Mouse (Mus musculus) brain, embryonic 14.5 days (tissue): ENCODE data around the gene BC004004. TPM values are rescaled to one million over a fixed set of nuclear protein-coding genes. Genes with fewer than 3 reads are reported as not detected.
"Not testable (repeated sequence)": the region's sequence is repeated elsewhere in the genome, so short reads cannot be mapped to it uniquely, and the experiment has no call there.

ENCODE experiments used
- DNase-seq: peaks from one replicate; pipeline ENCODE4 v3.0.0-alpha.2; 2011; ENCODE audit warnings: low read depth
- CTCF ChIP-seq: fragments of 200-500 bp; IDR thresholded peaks from 2 replicates; pipeline ENCODE4 v1.5.1; 2012; ENCODE audit warnings: inconsistent platforms, mild to moderate bottlenecking, moderate library complexity, borderline replicate concordance; ENCODE audit not compliant: insufficient read depth, insufficient read length; ENCODE audit errors: extremely low read depth
- POLR2A ChIP-seq: fragments of 200-500 bp; IDR thresholded peaks from 2 replicates; pipeline ENCODE4 v1.6.1; 2012; ENCODE audit warnings: mild to moderate bottlenecking, inconsistent platforms, borderline replicate concordance; ENCODE audit not compliant: poor library complexity, insufficient read depth, insufficient read length, severe bottlenecking; ENCODE audit errors: extremely low read depth
- polyA plus RNA-seq: library from polyadenylated mRNA; depleted of rRNA; stranded (reverse); fragments of >200 nt; gene quantifications from 2 replicates; pipeline ENCODE4 v1.2.3, GENCODE M21; 2012

BC004004 gene
- polyA plus RNA-seq, 1 experiment = 80.8 TPM

DNA sequence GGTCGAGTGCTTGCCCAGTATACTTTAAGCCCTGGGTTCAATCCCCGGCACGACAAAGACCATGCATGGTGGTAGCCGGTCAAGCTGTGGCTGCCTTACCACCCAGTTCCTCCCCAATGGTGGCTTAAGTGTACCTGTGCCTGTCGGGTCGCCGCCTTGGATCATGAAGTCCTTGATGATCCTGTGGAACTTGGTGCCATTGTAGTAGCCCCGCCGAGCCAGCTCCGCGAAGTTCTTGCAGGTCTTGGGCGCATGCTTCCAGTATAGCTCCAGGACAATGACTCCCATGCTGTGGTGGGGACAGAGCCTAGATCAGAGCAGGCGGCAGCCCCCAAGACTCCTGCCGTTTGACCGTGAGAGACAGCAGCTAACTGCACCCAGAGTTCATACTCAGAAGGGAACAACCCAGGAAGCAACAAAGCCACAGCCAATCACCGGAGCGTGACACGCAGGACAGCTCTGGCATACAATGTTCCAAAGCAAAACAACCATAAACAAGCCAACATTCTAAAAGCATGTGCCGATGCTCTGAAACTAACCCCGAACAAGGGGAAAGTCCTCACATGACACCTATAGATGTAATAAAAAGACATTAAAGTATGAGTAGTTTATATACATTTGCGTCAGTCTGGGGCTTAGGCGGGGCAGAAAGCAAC, 6.9 kb upstream of the BC004004 start:
- no peak for TF ChIP-seq POLR2A
- no peak for TF ChIP-seq CTCF
- no peak for DNase-seq

GRCm38 (mm10) chr17:29262259-29262649, 6.3 kb upstream of the BC004004 start:
- TF ChIP-seq CTCF = 0 out of 2 replicates have a peak, but pooled peaks have one; percentile 18
- TF ChIP-seq POLR2A = no peak
- no peak for DNase-seq

- TF ChIP-seq POLR2A (no peak), CTCF (no peak)
- no peak for DNase-seq
Measured at GRCm38 (mm10) chr17:29263417-29263816, 5.2 kb upstream of the BC004004 start.

GRCm38 (mm10) chr17:29263840-29264633, 4.6 kb upstream of the BC004004 start, which contains the start of gene Ppil1:
Ppil1 (minus strand) TSS chr17:29264186.
- DNase-seq = peak; percentile 90
- TF ChIP-seq CTCF = no peak
- peak; percentile 37; the same call in 1 of the 2 replicates for TF ChIP-seq POLR2A

DNA sequence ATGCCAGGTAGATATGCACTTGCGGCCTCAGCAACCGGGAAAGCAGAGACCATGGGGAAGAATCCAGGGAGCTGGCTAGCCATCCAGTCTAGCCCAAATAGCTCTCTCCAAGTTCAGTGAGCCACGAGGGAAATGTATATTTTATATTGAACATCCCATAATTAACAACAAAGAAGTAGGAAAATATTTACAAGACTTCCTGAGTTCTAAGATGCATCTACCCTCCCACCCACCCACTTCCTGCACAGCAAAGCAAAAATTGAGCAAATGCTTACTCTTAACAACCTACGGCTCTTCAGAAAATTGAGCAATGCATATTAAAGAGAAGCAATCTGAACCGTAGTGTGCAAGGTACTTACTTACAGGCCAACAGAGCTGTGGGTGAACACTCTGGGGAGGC, 3.8 kb upstream of the BC004004 start:
- TF ChIP-seq POLR2A (no peak), CTCF (no peak)
- DNase-seq = no peak

- not testable (repeated sequence) for DNase-seq
Measured at GRCm38 (mm10) chr17:29267040-29267439, 1.5 kb upstream of the BC004004 start.

- DNase-seq = no peak
- no peak for TF ChIP-seq CTCF
- TF ChIP-seq POLR2A = no peak
Measured at GRCm38 (mm10) chr17:29267931-29268681, 482 bp upstream of the BC004004 start.

DNA sequence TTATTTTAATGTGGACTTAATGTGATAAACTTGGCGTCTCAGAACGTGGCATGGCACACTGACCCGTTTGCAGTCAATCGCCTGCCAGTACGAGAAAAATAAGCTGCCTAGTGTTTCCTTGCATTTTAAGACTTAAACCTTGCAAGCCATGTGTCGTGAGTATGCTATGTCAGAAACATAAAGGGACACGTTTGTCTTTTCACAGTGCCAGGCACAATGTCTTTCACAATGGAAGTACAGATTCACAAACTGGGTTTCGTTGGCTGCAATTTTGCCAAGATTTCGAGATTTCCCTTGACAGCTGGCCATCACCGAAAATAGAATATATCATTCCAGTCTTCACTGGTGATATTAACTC, 740 bp downstream of the BC004004 start:
- no peak for TF ChIP-seq CTCF
- TF ChIP-seq POLR2A = no peak
- no peak for DNase-seq

DNA sequence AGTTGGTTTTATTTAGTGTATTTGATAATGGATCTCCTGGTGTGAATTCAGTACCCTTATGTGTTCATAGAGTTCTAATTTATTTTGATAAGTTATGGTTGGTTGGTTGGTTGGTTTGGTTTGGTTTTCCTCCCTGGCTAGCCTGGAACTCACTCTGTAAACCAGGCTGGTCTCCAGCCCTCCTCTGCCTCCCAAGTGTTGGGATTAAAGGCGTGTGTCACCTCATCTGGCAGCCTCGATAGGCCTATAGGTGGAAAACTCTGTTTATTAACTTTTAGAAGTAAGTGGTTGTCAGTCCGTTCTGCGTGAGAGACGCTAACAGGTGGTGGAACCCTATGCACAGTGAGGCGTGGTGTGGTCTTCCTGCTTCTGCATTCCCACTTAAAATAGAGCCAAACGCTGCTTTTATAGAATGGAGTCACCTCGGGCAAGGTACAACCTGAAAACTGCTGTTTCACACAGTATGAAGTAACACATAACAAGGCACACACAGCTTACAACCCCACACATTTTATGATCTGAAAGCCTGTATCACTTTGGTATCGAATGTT, 1.6 kb downstream of the BC004004 start:
- no peak for TF ChIP-seq CTCF
- TF ChIP-seq POLR2A = no peak
- no peak for DNase-seq

GRCm38 (mm10) chr17:29273156-29273555, 4.6 kb downstream of the BC004004 start:
- no peak for DNase-seq
- TF ChIP-seq POLR2A (no peak), CTCF (no peak)

GRCm38 (mm10) chr17:29273889-29274288, 5.3 kb downstream of the BC004004 start:
- TF ChIP-seq POLR2A (no peak), CTCF (no peak)
- no peak for DNase-seq
